Mouse (Mus musculus): Measurements from ENCODE around the gene Cep112. TPM values are rescaled to one million over a fixed set of nuclear protein-coding genes. Genes with fewer than 3 reads are reported as not detected.
A peak's percentile ranks its signal among the peaks of the same experiment; 100 is the strongest.

Cep112 gene
- total and polyA plus RNA-seq, 2 experiments from 2014 or later: 10.7 to 11.2 TPM

- Histone ChIP-seq H3K4me3 (ENCODE audit: low read length) (no peak overlapping the region), H3K9ac (replicated peaks; ENCODE audit: low read length) (no peak overlapping the region), H3K27ac (no peak overlapping the region), H3K36me3 (ENCODE audit: insufficient read depth, low read length) (no peaks in the 10 kb centered on the region), H3K4me2 (ENCODE audit: low read depth, low read length) (no peak overlapping the region), H3K27me3 (ENCODE audit: insufficient read depth, low read length) (no peaks in the 10 kb centered on the region), H3K4me1 (ENCODE audit: insufficient read depth, low read length) (0 out of 2 replicates have a peak, but pooled peaks cover 6% of the 10 kb centered on the region), H3K9me3 (ENCODE audit: low read length) (no peaks in the 10 kb centered on the region)
- ATAC-seq: no peak
- no peak for DNase-seq (ENCODE audit: low spot score)
- TF ChIP-seq CTCF (IDR thresholded peaks at IDR 0.05; ENCODE audit: low read depth): no peak
- 80% methylated on average over 4 of the region's 4 CpGs for WGBS
Measured at GRCm38 (mm10) chr11:108420751-108421150, 4.2 kb upstream of the Cep112 start.

- WGBS: 47% methylated on average over 7 of the region's 7 CpGs
- no peak for DNase-seq (ENCODE audit: low spot score)
- no peaks in the 10 kb centered on the region for H3K36me3 ChIP-seq (ENCODE audit: insufficient read depth, low read length)
- H3K4me2 ChIP-seq (ENCODE audit: low read depth, low read length): no peak overlapping the region
- H3K27ac ChIP-seq: no peak overlapping the region
- no peaks in the 10 kb centered on the region for H3K27me3 ChIP-seq (ENCODE audit: insufficient read depth, low read length)
- 0 out of 2 replicates have a peak, but pooled peaks cover 6% of the 10 kb centered on the region for H3K4me1 ChIP-seq (ENCODE audit: insufficient read depth, low read length)
- no peaks in the 10 kb centered on the region for H3K9me3 ChIP-seq (ENCODE audit: low read length)
- no peak for TF ChIP-seq CTCF (IDR thresholded peaks at IDR 0.05; ENCODE audit: low read depth)
- H3K4me3 ChIP-seq (ENCODE audit: low read length): no peak overlapping the region
- ATAC-seq: no peak
- no peak overlapping the region for H3K9ac ChIP-seq (replicated peaks; ENCODE audit: low read length)
Measured at GRCm38 (mm10) chr11:108423221-108423620, 1.8 kb upstream of the Cep112 start.

GRCm38 (mm10) chr11:108424111-108424510, 881 bp upstream of the Cep112 start:
- peak overlapping the region; percentile 49 for H3K27ac ChIP-seq

GRCm38 (mm10) chr11:108425592-108425921, 565 bp downstream of the Cep112 start:
- Histone ChIP-seq H3K27me3 (ENCODE audit: insufficient read depth, low read length) (no peaks in the 10 kb centered on the region), H3K4me1 (ENCODE audit: insufficient read depth, low read length) (0 out of 2 replicates have a peak, but pooled peaks cover 6% of the 10 kb centered on the region), H3K4me2 (ENCODE audit: low read depth, low read length) (peak overlapping the region; percentile 78), H3K36me3 (ENCODE audit: insufficient read depth, low read length) (no peaks in the 10 kb centered on the region), H3K9me3 (ENCODE audit: low read length) (no peaks in the 10 kb centered on the region), H3K4me3 (ENCODE audit: low read length) (peak overlapping the region; percentile 71), H3K9ac (replicated peaks; ENCODE audit: low read length) (peak overlapping the region; percentile 61), H3K27ac (peak overlapping the region; percentile 48; the same call in 1 of the 2 replicates)
- TF ChIP-seq CTCF (IDR thresholded peaks at IDR 0.05; ENCODE audit: low read depth): no peak
- ATAC-seq (peak; percentile 30; the same call in 1 of the 2 replicates), DNase-seq (ENCODE audit: low spot score) (no peak)
- WGBS: 3% methylated on average over 14 of the region's 14 CpGs

More at GRCm38 (mm10) chr11:108424111-108424510, 881 bp upstream of the Cep112 start:
- no peaks in the 10 kb centered on the region for H3K9me3 ChIP-seq (ENCODE audit: low read length)
- DNase-seq (ENCODE audit: low spot score): peak; percentile 21
- H3K4me2 ChIP-seq (ENCODE audit: low read depth, low read length): peak overlapping the region; percentile 78
- WGBS: 2% methylated on average over 5 of the region's 5 CpGs
- H3K36me3 ChIP-seq (ENCODE audit: insufficient read depth, low read length): no peaks in the 10 kb centered on the region
- no peak for ATAC-seq
- no peak for TF ChIP-seq CTCF (IDR thresholded peaks at IDR 0.05; ENCODE audit: low read depth)
- no peaks in the 10 kb centered on the region for H3K27me3 ChIP-seq (ENCODE audit: insufficient read depth, low read length)
- 0 out of 2 replicates have a peak, but pooled peaks cover 6% of the 10 kb centered on the region for H3K4me1 ChIP-seq (ENCODE audit: insufficient read depth, low read length)
- H3K9ac ChIP-seq (replicated peaks; ENCODE audit: low read length): peak overlapping the region; percentile 38; the same call in 1 of the 2 replicates
- peak overlapping the region; percentile 71 for H3K4me3 ChIP-seq (ENCODE audit: low read length)

GRCm38 (mm10) chr11:108426086-108426485, 1.1 kb downstream of the Cep112 start:
- Histone ChIP-seq H3K4me3 (ENCODE audit: low read length) (no peak overlapping the region), H3K4me1 (ENCODE audit: insufficient read depth, low read length) (0 out of 2 replicates have a peak, but pooled peaks cover 6% of the 10 kb centered on the region), H3K36me3 (ENCODE audit: insufficient read depth, low read length) (no peaks in the 10 kb centered on the region), H3K9ac (replicated peaks; ENCODE audit: low read length) (no peak overlapping the region), H3K27me3 (ENCODE audit: insufficient read depth, low read length) (no peaks in the 10 kb centered on the region), H3K27ac (no peak overlapping the region), H3K4me2 (ENCODE audit: low read depth, low read length) (peak overlapping the region; percentile 78), H3K9me3 (ENCODE audit: low read length) (no peaks in the 10 kb centered on the region)
- ATAC-seq: no peak
- WGBS: 84% methylated on average over 3 of the region's 3 CpGs
- DNase-seq (ENCODE audit: low spot score): no peak
- no peak for TF ChIP-seq CTCF (IDR thresholded peaks at IDR 0.05; ENCODE audit: low read depth)

GRCm38 (mm10) chr11:108427191-108427590, 2.2 kb downstream of the Cep112 start:
- Histone ChIP-seq H3K4me1 (ENCODE audit: insufficient read depth, low read length) (0 out of 2 replicates have a peak, but pooled peaks cover 6% of the 10 kb centered on the region), H3K27me3 (ENCODE audit: insufficient read depth, low read length) (no peaks in the 10 kb centered on the region), H3K36me3 (ENCODE audit: insufficient read depth, low read length) (no peaks in the 10 kb centered on the region), H3K9me3 (ENCODE audit: low read length) (no peaks in the 10 kb centered on the region), H3K9ac (replicated peaks; ENCODE audit: low read length) (no peak overlapping the region), H3K27ac (no peak overlapping the region), H3K4me3 (ENCODE audit: low read length) (no peak overlapping the region), H3K4me2 (ENCODE audit: low read depth, low read length) (no peak overlapping the region)
- TF ChIP-seq CTCF (IDR thresholded peaks at IDR 0.05; ENCODE audit: low read depth): no peak
- no peak for ATAC-seq
- WGBS: 43% methylated on average over 6 of the region's 6 CpGs
- DNase-seq (ENCODE audit: low spot score): no peak

GRCm38 (mm10) chr11:108429076-108429475, 4.1 kb downstream of the Cep112 start:
- Histone ChIP-seq H3K4me3 (ENCODE audit: low read length) (no peak overlapping the region), H3K9me3 (ENCODE audit: low read length) (no peaks in the 10 kb centered on the region), H3K27me3 (ENCODE audit: insufficient read depth, low read length) (no peaks in the 10 kb centered on the region), H3K4me2 (ENCODE audit: low read depth, low read length) (no peak overlapping the region), H3K36me3 (ENCODE audit: insufficient read depth, low read length) (no peaks in the 10 kb centered on the region), H3K4me1 (ENCODE audit: insufficient read depth, low read length) (0 out of 2 replicates have a peak, but pooled peaks cover 2% of the 10 kb centered on the region), H3K9ac (replicated peaks; ENCODE audit: low read length) (no peak overlapping the region), H3K27ac (no peak overlapping the region)
- WGBS: 88% methylated on average over 2 of the region's 2 CpGs
- no peak for TF ChIP-seq CTCF (IDR thresholded peaks at IDR 0.05; ENCODE audit: low read depth)
- no peak for ATAC-seq
- no peak for DNase-seq (ENCODE audit: low spot score)

Data from hindbrain, postnatal 0 days (tissue).